Mouse (Mus musculus): Measurements from ENCODE around the gene Mief1.

DNA sequence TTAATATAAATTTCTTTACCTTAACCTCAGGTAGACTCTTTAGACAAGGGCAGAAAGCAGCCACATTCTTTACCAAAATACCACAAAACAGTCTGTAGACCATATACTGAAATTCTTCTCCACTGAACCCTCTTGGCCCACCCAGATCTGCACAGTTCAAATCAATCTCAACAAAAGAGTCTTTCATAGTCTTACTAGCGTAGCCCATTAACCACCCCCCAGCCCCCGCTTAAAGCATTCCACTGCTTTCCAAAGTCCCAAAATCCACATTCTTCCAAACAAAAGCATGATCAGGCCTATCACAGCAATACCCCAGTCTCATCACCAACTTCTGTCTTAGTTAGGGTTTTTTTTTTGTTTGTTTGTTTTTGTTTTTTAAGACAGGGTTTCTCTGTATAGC lies 34.3 kb upstream of the Mief1 start:
- TF ChIP-seq CTCF (IDR thresholded peaks at IDR 0.05; ENCODE audit: low read depth) (no peak), EP300 (IDR thresholded peaks at IDR 0.05; ENCODE audit: low read depth) (no peak)

All from liver, postnatal 0 days (tissue).